In the genomic region with DNA sequence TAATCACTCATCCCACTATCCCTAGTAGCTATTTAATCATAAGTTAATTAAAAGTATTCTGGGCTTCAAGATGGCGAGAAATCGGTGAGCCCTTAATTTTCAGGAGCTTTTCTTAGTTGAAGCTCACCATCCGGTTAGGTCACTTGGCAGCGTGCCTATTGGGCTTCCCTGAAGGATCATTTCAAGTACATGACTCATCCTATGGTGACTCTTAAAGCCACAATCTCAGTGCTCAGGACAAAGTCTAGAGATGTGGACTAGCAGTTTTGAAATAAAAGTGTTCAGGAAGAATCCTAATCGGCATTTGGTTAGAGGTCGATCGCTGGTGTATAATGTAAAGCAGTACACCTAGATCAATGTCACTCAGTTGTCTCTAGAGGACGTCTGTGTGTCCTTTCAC, we compare ENCODE assay signal across 20 mouse cellular contexts. TPM values are rescaled to one million over a fixed set of nuclear protein-coding genes. Genes with fewer than 3 reads are reported as not detected.
DNase-seq lines count a peak whose midpoint lies in the region; ATAC-seq and TF ChIP-seq lines count a peak whose summit lies in the region.
"Had no signal": no experiment of that assay in that cellular context is flagged by ENCODE, and none has a peak within 500 bp of the region (broad histone marks: within the 10 kb centered on the region; RNA-seq: fewer than 3 reads in every experiment).

No protein-coding gene starts in this region.

- no peak overlapping the region for H3K9ac ChIP-seq in kidney, embryonic 14.5 days (ENCODE audit: low read depth, low read length)
- no peak overlapping the region for H3K9ac ChIP-seq in intestine, postnatal 0 days (ENCODE audit: low read depth, low read length)
- H3K9ac ChIP-seq in hindbrain, embryonic 14.5 days = no peak overlapping the region
- H3K9ac ChIP-seq: kidney, embryonic 15.5 days; limb, embryonic 13.5 days; liver, embryonic 15.5 days had no signal

- no peak overlapping the region for H3K27ac ChIP-seq in kidney, embryonic 14.5 days (ENCODE audit: low read depth, low read length)
- peak overlapping the region; percentile 70 for H3K27ac ChIP-seq in intestine, postnatal 0 days (ENCODE audit: low read depth, low read length)
- H3K27ac ChIP-seq in hindbrain, embryonic 14.5 days = no peak overlapping the region
- H3K27ac ChIP-seq: heart, embryonic 10.5 days; kidney, embryonic 15.5 days; layer of hippocampus, adult 2 months; limb, embryonic 13.5 days; liver, embryonic 15.5 days had no signal

- peak; percentile 8 for DNase-seq in kidney, postnatal 10 days
- DNase-seq in 3T3-L1 (ENCODE audit: low read depth, low spot score) (peak; percentile 99), NIH3T3 (ENCODE audit: low read depth) (peak; percentile 88)
- DNase-seq in hindbrain, embryonic 14.5 days (ENCODE audit: low spot score) = no peak
- no peak for DNase-seq in left cerebral cortex, adult 9 months (ENCODE audit: low spot score in 2 of 2)
- DNase-seq: cerebellum, postnatal 25 days; gastrocnemius, postnatal 25 days; heart, postnatal 14 days; thymus, adult 2 months had no signal

- H3K4me3 ChIP-seq in kidney, embryonic 14.5 days (ENCODE audit: low read length) = no peak overlapping the region
- no peak overlapping the region for H3K4me3 ChIP-seq in intestine, postnatal 0 days (ENCODE audit: low read depth, low read length)
- no peak overlapping the region for H3K4me3 ChIP-seq in hindbrain, embryonic 14.5 days (replicated peaks; ENCODE audit: low read length)
- H3K4me3 ChIP-seq: erythroblast, embryonic 14.5 days; heart, embryonic 10.5 days; kidney, embryonic 15.5 days; layer of hippocampus, adult 2 months; limb, embryonic 13.5 days; liver, embryonic 15.5 days; megakaryocyte, embryonic 14.5 days had no signal

- H3K9me3 ChIP-seq in kidney, embryonic 14.5 days (ENCODE audit: control insufficient read depth, low read length) = 0 out of 2 replicates have a peak, but pooled peaks cover 1% of the 10 kb centered on the region
- H3K9me3 ChIP-seq in intestine, postnatal 0 days (ENCODE audit: control insufficient read depth) = no peaks in the 10 kb centered on the region
- H3K9me3 ChIP-seq in hindbrain, embryonic 14.5 days (ENCODE audit: control insufficient read depth, low read length) = no peaks in the 10 kb centered on the region
- H3K9me3 ChIP-seq: heart, embryonic 10.5 days; kidney, embryonic 15.5 days; liver, embryonic 15.5 days had no signal

- ATAC-seq in kidney, embryonic 14.5 days (ENCODE audit: low FRiP score, low TSS enrichment) = no peak
- peak; percentile 93 for ATAC-seq in intestine, postnatal 0 days
- ATAC-seq in hindbrain, embryonic 14.5 days (ENCODE audit: low FRiP score) = no peak
- ATAC-seq: midbrain, embryonic 16.5 days had no signal

- H3K4me2 ChIP-seq in kidney, embryonic 14.5 days (replicated peaks; ENCODE audit: low read depth, low read length) = no peak overlapping the region
- H3K4me2 ChIP-seq in intestine, postnatal 0 days (replicated peaks; ENCODE audit: low read depth) = peak overlapping the region; percentile 27; the same call in 1 of the 2 replicates
- no peak overlapping the region for H3K4me2 ChIP-seq in hindbrain, embryonic 14.5 days (replicated peaks)
- H3K4me2 ChIP-seq: kidney, embryonic 15.5 days; limb, embryonic 13.5 days; liver, embryonic 15.5 days had no signal

- no peaks in the 10 kb centered on the region for H3K27me3 ChIP-seq in kidney, embryonic 14.5 days (ENCODE audit: control insufficient read depth, insufficient read depth, low read length)
- H3K27me3 ChIP-seq in intestine, postnatal 0 days (replicated peaks; ENCODE audit: control insufficient read depth, insufficient read depth, low read length) = no peaks in the 10 kb centered on the region
- no peaks in the 10 kb centered on the region for H3K27me3 ChIP-seq in hindbrain, embryonic 14.5 days (ENCODE audit: control insufficient read depth, insufficient read depth, low read length)
- H3K27me3 ChIP-seq: CH12.LX; kidney, embryonic 15.5 days; limb, embryonic 13.5 days; liver, embryonic 15.5 days had no signal

- no peak for TF ChIP-seq CTCF in intestine, postnatal 0 days (IDR thresholded peaks at IDR 0.05; ENCODE audit: low read depth)

- H3K4me1 ChIP-seq in kidney, embryonic 14.5 days (ENCODE audit: control insufficient read depth, insufficient read depth, low read length) = no peaks in the 10 kb centered on the region
- H3K4me1 ChIP-seq in intestine, postnatal 0 days (replicated peaks; ENCODE audit: control insufficient read depth, insufficient read depth, low read length) = no peaks in the 10 kb centered on the region
- H3K4me1 ChIP-seq in hindbrain, embryonic 14.5 days (replicated peaks; ENCODE audit: control insufficient read depth, insufficient read depth, low read length) = no peaks in the 10 kb centered on the region
- H3K4me1 ChIP-seq: heart, embryonic 10.5 days; kidney, embryonic 15.5 days; limb, embryonic 13.5 days; liver, embryonic 15.5 days; megakaryocyte, embryonic 14.5 days had no signal

- no peaks in the 10 kb centered on the region for H3K36me3 ChIP-seq in kidney, embryonic 14.5 days (ENCODE audit: control insufficient read depth, insufficient read depth, low read length)
- no peaks in the 10 kb centered on the region for H3K36me3 ChIP-seq in intestine, postnatal 0 days (ENCODE audit: control insufficient read depth, insufficient read depth)
- no peaks in the 10 kb centered on the region for H3K36me3 ChIP-seq in hindbrain, embryonic 14.5 days (replicated peaks; ENCODE audit: control insufficient read depth, insufficient read depth)
- H3K36me3 ChIP-seq: heart, embryonic 10.5 days; kidney, embryonic 15.5 days; limb, embryonic 13.5 days; liver, embryonic 15.5 days had no signal

- WGBS in kidney, embryonic 14.5 days = 82% methylated on average over 8 of the region's 8 CpGs
- WGBS in intestine, postnatal 0 days = 44% methylated on average over 8 of the region's 8 CpGs
- WGBS in hindbrain, embryonic 14.5 days = 89% methylated on average over 8 of the region's 8 CpGs

RNA-seq across cellular contexts. Expression of gene Areg, which starts 17.3 kb away (rescaled TPM):
- 0.18 TPM in 1 of 2 replicates, not detected in the other for polyA plus RNA-seq in kidney, embryonic 14.5 days (2014; fragmentation: Nextera tagmentation; extraction: Ambion mirVana)
- polyA plus RNA-seq in intestine, postnatal 0 days (2015; fragmentation: Nextera tagmentation; extraction: Ambion mirVana) = 7.5 and 18.0 TPM in 2 replicates
- 0.27 and 0.34 TPM in 2 replicates for polyA plus RNA-seq in hindbrain, embryonic 14.5 days (2014; fragmentation: Nextera tagmentation; extraction: Ambion mirVana)
- polyA plus RNA-seq: erythroblast, embryonic 14.5 days; heart, embryonic 10.5 days; kidney, embryonic 15.5 days; liver, embryonic 15.5 days had no signal

Comparison
In these comparisons a context has a peak if more than half of its experiments do, and no peak if none do; other contexts are left out.
1. DNase-seq: peak in kidney, postnatal 10 days (single experiment), 3T3-L1 (single experiment) and NIH3T3 (single experiment); none in hindbrain, embryonic 14.5 days (single experiment) and left cerebral cortex, adult 9 months (0 of 2).